Mouse (Mus musculus) kidney, postnatal 36 days (tissue): Measurements from ENCODE around the gene Zmym4.
A peak's percentile ranks its signal among the peaks of the same experiment; 100 is the strongest.

Source experiments
- DNase-seq, 2 experiments: peaks; one replicate each; pipeline ENCODE4 v3.0.0; 2021 to 2022; ENCODE audit warnings: mixed read lengths in 2 of 2

Zmym4 gene

GRCm38 (mm10) chr4:126942846-126943245 is 25.1 kb downstream of the Zmym4 start:
- no peak for DNase-seq

DNA sequence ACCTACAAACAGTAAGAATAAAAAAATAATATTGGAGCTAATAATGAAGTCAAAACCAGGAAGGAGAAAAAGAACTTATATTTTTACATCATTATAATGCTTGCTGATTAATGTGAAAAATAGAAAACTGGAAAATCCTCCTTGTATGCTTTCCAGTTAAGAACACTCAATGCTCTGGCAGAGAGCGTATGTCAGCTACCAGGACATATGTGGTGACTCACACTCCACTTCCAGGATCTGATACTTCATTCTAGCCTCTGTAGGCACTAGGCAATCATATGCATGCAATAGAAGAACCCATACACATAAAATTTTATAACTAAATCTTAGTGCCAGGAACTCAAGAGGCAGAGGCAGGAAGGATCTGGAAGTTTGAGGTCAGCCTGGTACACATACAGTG is 40.2 kb downstream of the Zmym4 start:
- no peak for DNase-seq

GRCm38 (mm10) chr4:126889879-126890278 is 78.1 kb downstream of the Zmym4 start:
- DNase-seq, result no peak

GRCm38 (mm10) chr4:126885953-126886352 is 82.0 kb downstream of the Zmym4 start:
- DNase-seq, result no peak

DNA sequence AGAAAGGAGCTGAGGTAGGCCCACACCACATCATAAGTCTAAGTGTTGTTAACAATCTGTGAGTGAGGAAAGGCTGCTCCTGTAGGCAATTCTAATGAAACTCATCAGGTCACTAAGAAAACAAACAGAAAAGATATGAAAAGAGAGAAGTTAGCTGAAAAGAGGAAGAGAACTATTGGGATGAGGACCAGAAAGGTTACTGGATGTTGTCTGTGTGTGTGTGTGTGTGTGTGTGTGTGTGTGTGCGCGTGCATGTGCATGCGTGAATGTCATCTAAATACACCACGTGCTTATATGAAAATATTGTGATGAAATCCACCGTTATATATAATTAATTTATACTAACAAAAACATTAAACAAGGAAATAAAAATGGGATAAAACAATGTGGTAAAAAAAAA is 84.3 kb downstream of the Zmym4 start:
- DNase-seq, result no peak

GRCm38 (mm10) chr4:126879560-126880275 is 88.2 kb downstream of the Zmym4 start:
- no peak for DNase-seq

DNA sequence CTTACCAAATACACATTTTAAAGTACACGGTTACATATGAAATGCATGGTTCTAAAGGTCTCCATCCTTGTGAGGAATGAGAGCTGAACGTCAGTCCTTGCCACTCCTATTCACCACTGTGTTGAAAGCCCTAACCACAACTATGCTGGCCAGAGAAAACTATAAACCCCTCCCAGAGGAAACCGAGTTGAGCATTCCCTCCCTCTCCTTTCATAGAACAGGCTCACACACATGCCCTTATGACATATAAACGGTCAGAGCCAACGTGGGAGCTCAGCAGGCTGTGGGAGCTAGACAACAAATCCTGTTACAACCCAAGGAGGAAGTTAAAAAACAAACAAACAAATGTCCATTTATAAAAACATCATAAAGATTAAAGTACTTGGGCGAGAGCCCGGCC is 95.2 kb downstream of the Zmym4 start:
- peak in 1 of 2 experiments; percentile 14 for DNase-seq

- DNase-seq, result no peak
Measured at GRCm38 (mm10) chr4:126868699-126869098, 99.2 kb downstream of the Zmym4 start.

GRCm38 (mm10) chr4:126861514-126862266 is 106.2 kb downstream of the Zmym4 start:
- DNase-seq, result no peak

- DNase-seq, result no peak
Measured at GRCm38 (mm10) chr4:126860268-126860986, 107.5 kb downstream of the Zmym4 start.

- DNase-seq, result no peak
Measured at GRCm38 (mm10) chr4:126852971-126853370, 115.0 kb downstream of the Zmym4 start.

DNA sequence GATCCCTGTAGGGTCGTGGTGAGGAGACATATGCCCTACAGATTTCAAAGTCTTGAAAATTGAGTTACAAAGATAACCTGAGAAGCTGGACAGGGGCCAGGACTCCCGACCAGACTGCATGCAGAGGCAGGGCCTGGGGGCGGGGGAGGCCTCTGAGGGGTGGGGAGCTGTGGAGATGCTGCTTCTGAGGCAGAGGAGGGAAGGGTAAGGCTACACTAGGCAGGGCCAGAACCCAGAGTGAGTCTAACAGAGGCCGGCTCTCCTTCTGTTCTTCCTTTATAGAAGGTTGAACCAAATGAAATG is 117.2 kb downstream of the Zmym4 start:
- no peak for DNase-seq

DNA sequence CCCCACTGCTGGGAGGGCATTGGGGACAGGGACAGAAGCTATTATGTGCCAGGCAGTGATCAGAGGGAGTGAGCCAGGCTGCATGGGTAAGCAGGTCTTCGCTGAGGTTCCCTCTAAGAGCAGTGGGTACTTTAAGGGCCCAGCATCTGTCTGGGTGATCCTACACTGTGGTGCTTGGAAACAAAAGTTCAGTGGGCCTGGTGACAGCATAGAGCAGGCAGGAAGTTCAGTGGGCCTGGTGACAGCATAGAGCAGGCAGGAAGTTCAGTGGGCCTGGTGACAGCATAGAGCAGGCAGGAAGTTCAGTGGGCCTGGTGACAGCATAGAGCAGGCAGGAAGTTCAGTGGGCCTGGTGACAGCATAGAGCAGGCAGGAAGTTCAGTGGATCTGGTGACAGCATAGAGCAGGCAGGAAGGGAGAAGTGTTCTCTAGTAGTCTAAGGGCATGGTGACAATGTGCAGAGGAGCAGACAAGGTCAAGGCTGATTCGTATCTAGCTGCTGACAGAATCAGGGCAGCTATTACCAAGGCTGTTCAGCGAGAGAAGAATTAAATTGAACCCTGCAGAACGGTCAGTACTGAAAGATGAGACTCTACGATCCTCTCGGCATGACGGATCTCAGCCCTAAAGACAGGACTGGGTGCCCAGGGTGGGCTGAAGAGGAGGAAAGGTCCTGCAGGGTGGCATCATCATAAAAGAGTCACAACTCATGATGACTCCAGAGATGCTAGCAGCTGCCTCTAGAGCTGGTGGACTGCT is 117.7 kb downstream of the Zmym4 start:
- no peak for DNase-seq

DNA sequence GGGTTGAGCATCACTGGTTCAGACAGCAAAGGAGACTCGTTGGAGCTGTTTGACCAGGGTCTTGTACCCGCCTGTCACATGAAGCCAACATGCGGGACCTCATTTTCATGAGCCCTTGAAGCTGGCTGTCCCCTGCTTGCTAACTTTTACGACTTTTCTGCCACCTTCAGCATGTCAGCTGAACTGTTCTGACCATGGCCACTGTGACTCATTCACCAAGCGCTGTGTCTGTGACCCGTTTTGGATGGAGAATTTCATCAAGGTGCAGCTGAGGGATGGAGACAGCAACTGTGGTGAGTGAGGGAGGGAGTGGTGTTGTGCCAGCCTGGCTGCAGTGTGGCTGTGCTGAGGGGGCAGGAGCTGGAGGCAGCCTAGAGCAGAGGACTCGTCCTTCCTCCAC is 121.0 kb downstream of the Zmym4 start:
- no peak for DNase-seq

- DNase-seq, result no peak
Measured at GRCm38 (mm10) chr4:126845664-126846063, 122.3 kb downstream of the Zmym4 start.

DNA sequence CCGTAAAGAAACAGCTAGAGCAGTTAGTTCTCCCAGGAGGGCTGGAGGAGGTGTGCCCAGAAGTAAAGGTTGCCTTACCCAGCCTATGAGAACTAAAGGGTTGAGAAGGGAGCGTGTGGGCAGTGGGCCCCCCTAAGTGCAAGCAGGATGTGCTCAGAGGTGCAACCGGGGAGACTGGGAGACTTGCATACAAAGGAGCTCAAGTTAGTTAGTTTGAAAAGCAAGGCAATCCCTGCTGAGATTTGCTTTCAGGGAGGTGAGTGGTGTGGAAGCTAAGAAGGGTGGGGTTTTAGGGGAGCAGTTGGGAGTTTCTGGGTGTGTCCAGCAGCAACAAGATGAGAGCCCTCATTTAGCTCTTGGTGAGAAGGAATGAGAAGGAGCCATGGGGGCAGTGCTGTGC is 125.0 kb downstream of the Zmym4 start:
- DNase-seq, result no peak

- DNase-seq, result no peak
Measured at GRCm38 (mm10) chr4:126840996-126841560, 126.9 kb downstream of the Zmym4 start.

DNA sequence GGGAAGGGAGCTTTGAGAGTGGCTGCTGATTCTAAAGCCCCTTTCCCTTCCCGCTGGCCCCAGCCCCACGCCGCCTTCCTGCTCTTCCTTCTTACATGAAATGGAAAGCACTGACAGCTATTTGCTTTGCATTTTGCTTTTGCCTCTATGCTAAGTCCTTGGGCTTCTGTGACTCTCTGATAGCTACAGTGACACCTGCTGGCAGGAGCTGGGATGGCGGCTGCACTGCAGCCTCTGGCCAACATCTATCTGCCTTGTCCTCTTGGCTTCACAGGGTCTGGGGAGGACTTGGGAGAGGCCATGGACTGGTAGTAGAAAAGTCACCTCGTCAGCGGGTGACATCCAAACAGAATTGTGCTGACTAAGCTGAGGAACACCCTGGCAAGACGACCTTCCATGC is 128.1 kb downstream of the Zmym4 start:
- DNase-seq, result peak; percentile 72 to 92

GRCm38 (mm10) chr4:126838799-126839198 is 129.1 kb downstream of the Zmym4 start:
- DNase-seq, result no peak

GRCm38 (mm10) chr4:126831122-126831521 is 136.8 kb downstream of the Zmym4 start:
- no peak for DNase-seq

DNA sequence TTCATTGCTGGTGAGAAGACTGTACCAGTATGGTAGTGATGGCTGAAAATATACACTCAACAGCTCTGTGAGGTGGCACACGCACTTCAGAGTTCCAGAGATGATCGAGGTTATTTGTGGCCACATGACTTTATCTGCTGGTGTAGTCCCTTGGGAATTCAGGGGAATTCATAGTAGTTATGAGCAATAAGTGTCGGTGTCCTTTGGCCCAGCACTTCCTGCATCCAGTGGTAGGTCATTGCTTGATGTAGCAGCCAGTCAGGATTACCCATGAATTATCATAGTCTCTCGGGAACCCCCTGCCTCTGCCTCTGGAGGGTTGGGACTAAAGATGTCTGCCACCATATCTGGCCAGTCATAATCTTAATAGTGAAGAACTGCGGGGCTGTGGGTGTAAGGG is 144.0 kb downstream of the Zmym4 start:
- no peak for DNase-seq
